Mouse (Mus musculus) liver, embryonic 11.5 days (tissue): ENCODE results near the gene Nrg4. TPM values are rescaled to one million over a fixed set of nuclear protein-coding genes. Genes with fewer than 3 reads are reported as not detected.

Experiments
- ATAC-seq: fragments of 200-750 bp; cut with Nextera tagmentation; replicated peaks from 2 replicates; pipeline ENCODE4 v1.8.0; 2017; ENCODE audit warnings: moderate number of reproducible peaks, mild to moderate bottlenecking, moderate TSS enrichment, moderate library complexity; ENCODE audit not compliant: low FRiP score
- DNase-seq: peaks from one replicate; pipeline ENCODE4 v3.0.0-alpha.2; 2017; ENCODE audit warnings: low spot score
- H3K27ac ChIP-seq: fragments of 300-500 bp; sonication (generic); 2 replicates; pipeline ENCODE4 v1.5.1; 2014; ENCODE audit warnings: mild to moderate bottlenecking, low read depth, low read length, control low read depth
- H3K27me3 ChIP-seq: fragments of 300-500 bp; sonication (generic); replicated peaks from 2 replicates; pipeline ENCODE4 v1.6.1; 2014; ENCODE audit warnings: low read length, mixed read lengths; ENCODE audit not compliant: control insufficient read depth, insufficient read depth
- H3K36me3 ChIP-seq: fragments of 300-500 bp; sonication (generic); 2 replicates; pipeline ENCODE4 v1.6.1; 2014; ENCODE audit warnings: mild to moderate bottlenecking, low read length, moderate library complexity, mixed read lengths; ENCODE audit not compliant: control insufficient read depth, insufficient read depth
- H3K4me1 ChIP-seq: fragments of 300-500 bp; sonication (generic); replicated peaks from 2 replicates; pipeline ENCODE4 v1.6.1; 2014; ENCODE audit warnings: low read length, mixed read lengths; ENCODE audit not compliant: control insufficient read depth, insufficient read depth
- H3K4me2 ChIP-seq: fragments of 300-500 bp; sonication (generic); 2 replicates; pipeline ENCODE4 v1.6.1; 2014; ENCODE audit warnings: mild to moderate bottlenecking, control low read depth, moderate library complexity
- H3K4me3 ChIP-seq: fragments of 300-500 bp; sonication (generic); 2 replicates; pipeline ENCODE4 v1.5.1; 2014; ENCODE audit warnings: low read depth, low read length, control low read depth
- H3K9ac ChIP-seq: fragments of 300-500 bp; sonication (generic); 2 replicates; pipeline ENCODE4 v1.6.1; 2014; ENCODE audit warnings: low read depth, low read length, control low read depth
- H3K9me3 ChIP-seq: fragments of 300-500 bp; sonication (generic); 2 replicates; pipeline ENCODE4 v1.6.1; 2016; ENCODE audit warnings: low read length, inconsistent platforms, mixed read lengths; ENCODE audit not compliant: control insufficient read depth
- WGBS: fragments of 180-500 bp; shearing (Covaris S2); extraction: QIAGEN DNeasy Blood & Tissue Kit; methylation state at CpG from one replicate; pipeline ENCODE4 v1.1.7; 2014; 5-methylcytosine and 5-hydroxymethylcytosine counted together
- polyA plus RNA-seq: library from polyadenylated mRNA; unstranded; fragments of >200 nt; fragmentation: Nextera tagmentation; extraction: Ambion mirVana; gene quantifications from 2 replicates; pipeline ENCODE4 v1.2.1, GENCODE M21; 2014

Nrg4 gene
- polyA plus RNA-seq, 1 experiment from 2014 or later, result 1.1 TPM

DNA sequence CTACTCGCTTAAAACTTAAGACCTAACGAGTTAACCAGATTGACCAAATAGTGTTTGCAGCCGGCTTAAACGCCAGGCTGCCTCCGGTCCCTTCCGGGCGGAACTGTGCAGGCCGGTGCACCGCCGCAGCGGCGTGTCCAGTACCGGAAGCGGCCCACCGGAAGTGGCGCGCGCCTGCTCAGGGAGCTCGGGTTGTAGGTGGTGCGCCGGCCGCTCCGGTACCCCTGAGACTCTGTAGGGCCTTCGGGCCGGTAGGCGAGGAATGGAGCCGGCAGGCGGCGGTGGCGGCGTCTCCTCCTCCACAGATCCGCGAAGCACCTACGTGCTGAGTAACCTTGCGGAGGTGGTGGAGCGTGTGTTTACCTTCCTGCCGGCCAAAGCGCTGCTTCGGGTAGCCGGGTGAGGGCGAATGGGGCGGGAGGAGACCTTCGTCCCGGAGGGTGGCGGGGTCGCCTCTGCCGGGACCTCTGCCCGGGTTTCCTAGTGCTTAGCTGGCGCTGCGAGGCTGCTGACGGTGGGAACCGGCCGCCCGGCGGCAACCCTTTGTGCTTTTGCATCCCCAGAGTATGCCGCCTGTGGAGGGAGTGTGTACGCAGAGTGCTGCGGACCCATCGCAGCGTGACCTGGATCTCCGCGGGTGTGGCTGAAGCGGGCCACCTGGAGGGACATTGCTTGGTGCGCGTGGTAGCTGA lies 117.7 kb downstream of the Nrg4 start, which contains the start of gene Fbxo22:
Fbxo22 (plus strand) TSS at position 136 of the 692 bp plus-strand sequence.
- WGBS, result under 1% methylated on average over 65 of the region's 65 CpGs
- Histone ChIP-seq H3K9me3 (no peaks in the 10 kb centered on the region), H3K4me3 (peak within 1 kb of the TSS; percentile 90), H3K4me1 (peaks cover 10% of the 10 kb centered on the region), H3K27me3 (no peaks in the 10 kb centered on the region), H3K36me3 (peaks cover 3% of the 10 kb centered on the region; the same call in 1 of the 2 replicates), H3K9ac (peak within 1 kb of the TSS; percentile 92), H3K27ac (peak within 1 kb of the TSS; percentile 84), H3K4me2 (peak within 1 kb of the TSS; percentile 89)
- ATAC-seq, result peak; percentile 97
- peak; percentile 88 for DNase-seq

DNA sequence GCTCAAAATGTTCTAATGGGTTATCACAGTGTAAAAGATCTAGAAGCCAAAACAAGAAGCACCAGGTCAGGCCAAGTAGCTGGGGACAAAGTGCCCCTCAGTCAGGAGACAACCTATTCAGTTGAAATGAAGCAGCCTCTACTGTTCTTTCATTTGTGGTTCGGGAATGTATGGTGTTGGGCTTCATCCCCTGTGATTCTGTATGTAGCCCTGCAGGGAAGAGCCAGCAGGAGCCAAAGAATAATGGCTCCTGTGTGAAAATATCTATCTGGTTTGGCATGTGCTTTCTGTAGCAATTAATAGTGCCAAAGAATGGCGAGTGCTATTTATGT lies 118.2 kb downstream of the Nrg4 start:
- peaks cover 10% of the 10 kb centered on the region for H3K4me1 ChIP-seq
- peak overlapping the region; percentile 90 for H3K4me3 ChIP-seq
- 5% methylated on average over 2 of the region's 2 CpGs for WGBS
- ATAC-seq, result no peak
- H3K36me3 ChIP-seq, result no peaks in the 10 kb centered on the region; the same call in 1 of the 2 replicates
- no peaks in the 10 kb centered on the region for H3K9me3 ChIP-seq
- peak overlapping the region; percentile 89 for H3K4me2 ChIP-seq
- peak overlapping the region; percentile 92 for H3K9ac ChIP-seq
- H3K27ac ChIP-seq, result peak overlapping the region; percentile 84
- no peaks in the 10 kb centered on the region for H3K27me3 ChIP-seq
- no peak for DNase-seq

DNA sequence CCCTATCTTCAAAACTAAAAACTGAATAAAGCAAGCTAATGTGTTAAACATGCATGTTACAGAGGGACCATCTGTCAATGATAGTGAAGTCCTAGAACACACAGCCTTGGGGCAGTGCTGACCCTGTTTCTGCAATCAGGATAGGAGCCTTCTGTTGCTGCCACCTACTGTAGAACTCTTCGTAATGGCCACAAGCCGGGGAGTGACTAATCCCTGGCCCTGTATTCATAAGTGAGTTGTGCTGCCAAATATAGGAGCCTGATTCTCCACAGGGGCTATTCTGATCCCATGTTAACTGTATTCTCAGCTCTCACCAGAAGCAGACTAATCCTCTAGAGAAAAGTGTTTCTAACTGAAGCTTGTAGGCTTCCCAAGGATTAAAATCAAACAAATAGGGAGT lies 127.3 kb downstream of the Nrg4 start:
- WGBS, result 91% methylated on average over 2 of the region's 2 CpGs
- DNase-seq, result no peak

DNA sequence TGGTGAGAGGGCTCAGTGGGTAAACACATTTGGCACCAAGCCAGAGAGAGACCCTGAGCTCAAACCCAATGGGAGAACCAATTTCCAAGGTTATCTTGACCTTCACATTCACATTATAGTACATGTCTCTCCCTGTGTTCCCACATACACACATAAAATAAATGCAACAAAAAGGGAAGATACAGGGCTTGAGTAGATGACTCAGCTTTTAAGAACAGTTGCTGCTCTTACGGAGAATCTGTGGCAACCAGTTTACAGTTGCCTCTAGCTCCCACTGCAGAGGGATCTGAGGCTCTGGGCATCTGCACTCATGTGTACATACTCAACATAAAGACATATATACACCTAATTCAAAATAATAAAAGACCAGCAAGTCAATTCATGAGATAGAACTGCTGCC lies 128.4 kb downstream of the Nrg4 start:
- Histone ChIP-seq H3K4me1 (no peaks in the 10 kb centered on the region), H3K9ac (no peak overlapping the region), H3K36me3 (no peaks in the 10 kb centered on the region; the same call in 1 of the 2 replicates), H3K27ac (no peak overlapping the region), H3K4me2 (no peak overlapping the region), H3K4me3 (no peak overlapping the region), H3K27me3 (no peaks in the 10 kb centered on the region), H3K9me3 (no peaks in the 10 kb centered on the region)
- 89% methylated on average over 1 of the region's 1 CpGs for WGBS
- ATAC-seq (no peak), DNase-seq (no peak)

More for the DNA sequence above, 127.3 kb downstream of the Nrg4 start:
- Histone ChIP-seq H3K9ac (no peak overlapping the region), H3K27ac (no peak overlapping the region), H3K4me1 (no peaks in the 10 kb centered on the region), H3K4me2 (no peak overlapping the region), H3K4me3 (no peak overlapping the region), H3K27me3 (no peaks in the 10 kb centered on the region), H3K36me3 (no peaks in the 10 kb centered on the region; the same call in 1 of the 2 replicates), H3K9me3 (no peaks in the 10 kb centered on the region)
- no peak for ATAC-seq

DNA sequence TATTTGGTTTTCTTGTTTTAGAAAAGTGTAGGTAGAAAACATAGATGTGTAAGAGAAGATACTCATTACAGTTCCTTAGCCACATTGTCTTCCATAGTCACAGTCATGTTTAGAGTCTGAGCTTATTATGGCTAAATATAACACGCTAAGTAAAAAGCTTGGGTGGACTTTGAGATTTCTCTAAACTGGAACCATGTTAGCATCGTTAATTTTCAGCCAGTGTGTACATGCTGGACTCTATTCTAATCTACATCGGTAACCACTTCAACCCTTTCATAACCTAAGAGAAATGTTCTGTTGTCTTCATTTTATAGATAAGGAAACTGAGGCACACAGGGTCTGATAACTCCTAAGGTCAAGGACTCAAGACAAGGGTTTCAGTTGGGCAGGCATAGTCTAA lies 130.8 kb downstream of the Nrg4 start:
- Histone ChIP-seq H3K9me3 (no peaks in the 10 kb centered on the region), H3K9ac (no peak overlapping the region), H3K4me2 (no peak overlapping the region), H3K4me1 (no peaks in the 10 kb centered on the region), H3K27me3 (no peaks in the 10 kb centered on the region), H3K27ac (no peak overlapping the region), H3K36me3 (peaks cover 6% of the 10 kb centered on the region; the same call in 1 of the 2 replicates), H3K4me3 (no peak overlapping the region)
- no peak for DNase-seq
- 89% methylated on average over 3 of the region's 3 CpGs for WGBS
- ATAC-seq, result no peak

DNA sequence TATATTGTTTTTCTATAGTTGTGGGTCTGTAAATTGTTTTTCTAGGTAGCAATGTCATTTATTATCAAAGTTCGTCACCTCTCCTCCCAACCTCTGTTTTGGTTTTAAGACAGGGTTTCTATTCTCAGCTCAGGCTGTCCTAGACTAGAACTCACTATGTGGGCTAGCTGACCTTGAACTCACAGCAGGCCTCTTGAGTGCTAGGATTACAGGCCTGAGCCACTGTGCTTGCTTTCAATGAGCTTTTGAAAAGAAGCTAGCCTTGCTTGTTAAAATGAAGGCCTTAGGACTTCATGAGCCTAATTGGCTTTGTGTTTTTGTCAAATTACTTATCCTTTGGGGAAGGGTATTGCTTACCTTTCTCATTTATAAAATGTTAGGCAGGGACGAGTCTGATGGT lies 152.4 kb downstream of the Nrg4 start:
- no peaks in the 10 kb centered on the region for H3K9me3 ChIP-seq
- H3K9ac ChIP-seq, result no peak overlapping the region
- peaks cover 3% of the 10 kb centered on the region; the same call in 1 of the 2 replicates for H3K36me3 ChIP-seq
- WGBS, result 86% methylated on average over 2 of the region's 2 CpGs
- no peak overlapping the region for H3K27ac ChIP-seq
- H3K4me3 ChIP-seq, result no peak overlapping the region
- H3K4me2 ChIP-seq, result no peak overlapping the region
- peaks cover 11% of the 10 kb centered on the region for H3K4me1 ChIP-seq
- no peaks in the 10 kb centered on the region for H3K27me3 ChIP-seq
- ATAC-seq (no peak), DNase-seq (no peak)

DNA sequence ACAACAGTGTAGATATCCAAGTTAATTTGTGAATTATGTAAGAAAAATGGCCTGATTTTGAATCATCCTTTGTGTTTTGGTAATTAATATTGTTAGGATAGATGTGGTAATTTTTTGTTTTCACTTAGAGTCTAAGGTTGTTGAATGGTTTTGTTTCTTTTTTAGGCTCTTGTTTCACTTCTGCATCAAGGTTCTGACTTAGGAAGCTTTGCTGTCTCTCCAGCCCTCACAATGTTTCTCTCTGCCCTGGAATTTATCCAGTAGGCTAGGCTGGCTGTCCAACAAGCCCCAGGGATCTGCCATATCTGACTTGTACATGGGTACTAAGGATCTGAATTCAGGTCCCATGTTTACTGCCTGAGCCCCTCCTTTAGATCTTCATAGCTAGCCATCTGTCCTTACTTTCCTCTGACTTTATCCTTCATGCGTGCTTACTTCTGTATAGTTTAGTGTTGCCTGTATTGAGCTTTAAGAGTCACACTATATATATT lies 154.4 kb downstream of the Nrg4 start:
- Histone ChIP-seq H3K27me3 (no peaks in the 10 kb centered on the region), H3K9me3 (no peaks in the 10 kb centered on the region), H3K4me1 (peaks cover 11% of the 10 kb centered on the region), H3K9ac (no peak overlapping the region), H3K4me2 (no peak overlapping the region), H3K27ac (no peak overlapping the region), H3K4me3 (no peak overlapping the region), H3K36me3 (no peaks in the 10 kb centered on the region)
- 95% methylated on average over 1 of the region's 1 CpGs for WGBS
- no peak for ATAC-seq
- no peak for DNase-seq

DNA sequence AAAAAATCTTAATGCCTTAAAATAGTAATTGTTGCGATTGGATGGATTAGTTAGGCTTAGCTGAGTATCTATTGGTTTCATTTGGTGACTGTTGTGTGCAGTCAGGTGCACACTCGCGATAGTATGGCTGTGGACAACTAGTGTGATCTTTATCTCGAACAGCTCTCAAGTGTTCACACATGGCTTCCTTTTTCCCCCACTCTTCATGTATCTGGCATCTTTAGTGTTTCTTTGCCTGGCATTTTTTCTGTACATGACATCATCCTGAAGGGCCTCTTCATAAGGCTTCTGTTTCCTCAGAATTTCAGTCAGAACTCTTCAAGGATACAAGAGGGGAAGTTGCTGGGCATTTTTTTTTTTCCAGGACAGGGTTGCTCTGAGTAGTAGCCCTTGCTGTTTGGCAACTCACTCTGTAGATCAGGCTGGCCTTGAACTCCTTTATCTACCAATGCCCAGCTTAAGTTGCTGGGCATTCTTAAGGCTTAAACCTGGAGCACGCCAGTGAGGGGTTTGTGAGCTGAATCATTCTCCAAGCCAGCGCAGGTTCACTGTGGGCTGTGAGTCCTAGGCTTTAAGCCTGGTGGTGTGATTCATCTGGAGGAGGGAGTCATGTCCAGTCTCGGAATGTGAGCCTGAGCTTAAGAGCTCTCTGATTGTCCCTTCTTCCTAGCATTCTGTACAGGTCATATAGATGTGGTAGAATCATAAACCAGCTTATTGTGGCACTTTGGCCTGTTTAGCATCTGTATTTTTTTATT lies 155.8 kb downstream of the Nrg4 start:
- peak; percentile 66 for ATAC-seq
- DNase-seq, result no peak
- WGBS, result 69% methylated on average over 7 of the region's 7 CpGs

More for the DNA sequence above, 155.8 kb downstream of the Nrg4 start:
- Histone ChIP-seq H3K9ac (no peak overlapping the region), H3K27me3 (no peaks in the 10 kb centered on the region), H3K4me3 (no peak overlapping the region), H3K9me3 (no peaks in the 10 kb centered on the region), H3K4me1 (peaks cover 11% of the 10 kb centered on the region), H3K36me3 (no peaks in the 10 kb centered on the region), H3K4me2 (no peak overlapping the region), H3K27ac (no peak overlapping the region)
